Mouse (Mus musculus) CD4-positive helper T cell, adult 2 months (primary cell): ENCODE results near the gene Npepl1.

ENCODE experiments used
- DNase-seq: peaks from one replicate; pipeline ENCODE4 v3.0.0-alpha.2; 2012; ENCODE audit warnings: low read depth, missing footprints, low spot score

Npepl1 gene

GRCm38 (mm10) chr2:174109991-174110782 lies at the start of gene Npepl1:
Npepl1 (plus strand) TSS chr2:174110349.
- DNase-seq: peak; percentile 67

GRCm38 (mm10) chr2:174061219-174061618 lies 48.9 kb upstream of the Npepl1 start:
- DNase-seq: no peak

- DNase-seq: no peak
Observed at GRCm38 (mm10) chr2:174063074-174063473, 47.1 kb upstream of the Npepl1 start.

- DNase-seq: no peak
Observed at GRCm38 (mm10) chr2:174063527-174064211, 46.5 kb upstream of the Npepl1 start.

- DNase-seq: no peak
Observed at GRCm38 (mm10) chr2:174067793-174068419, 42.2 kb upstream of the Npepl1 start.

GRCm38 (mm10) chr2:174069532-174070049 lies 40.6 kb upstream of the Npepl1 start:
- DNase-seq: no peak

GRCm38 (mm10) chr2:174071406-174071805 lies 38.7 kb upstream of the Npepl1 start:
- DNase-seq: no peak

GRCm38 (mm10) chr2:174073156-174073790 lies 36.9 kb upstream of the Npepl1 start:
- no peak for DNase-seq

GRCm38 (mm10) chr2:174074621-174075020 lies 35.5 kb upstream of the Npepl1 start:
- no peak for DNase-seq

- no peak for DNase-seq
Observed at GRCm38 (mm10) chr2:174075072-174075570, 35.0 kb upstream of the Npepl1 start.

GRCm38 (mm10) chr2:174075673-174076432 lies 34.3 kb upstream of the Npepl1 start, which contains the start of gene Stx16:
Stx16 (plus strand) TSS chr2:174076308.
- DNase-seq: peak; percentile 80

- DNase-seq: no peak
Observed at GRCm38 (mm10) chr2:174076433-174076824, 33.7 kb upstream of the Npepl1 start.

GRCm38 (mm10) chr2:174077004-174077695 lies 33.0 kb upstream of the Npepl1 start:
- DNase-seq: peak; percentile 80

GRCm38 (mm10) chr2:174077776-174078338 lies 32.3 kb upstream of the Npepl1 start:
- no peak for DNase-seq

GRCm38 (mm10) chr2:174081833-174082232 lies 28.3 kb upstream of the Npepl1 start:
- no peak for DNase-seq

- DNase-seq: no peak
Observed at GRCm38 (mm10) chr2:174082380-174082918, 27.7 kb upstream of the Npepl1 start.

- DNase-seq: no peak
Observed at GRCm38 (mm10) chr2:174095086-174095485, 15.1 kb upstream of the Npepl1 start.

GRCm38 (mm10) chr2:174102399-174102798 lies 7.8 kb upstream of the Npepl1 start:
- no peak for DNase-seq

GRCm38 (mm10) chr2:174103527-174103926 lies 6.6 kb upstream of the Npepl1 start:
- DNase-seq: no peak
